Mouse (Mus musculus): ENCODE measurements at regions not wholly inside any gene's neighbourhood (a gene's known extent, or its start where the extent isn't known, plus 50 kb on each side); places are given as distances from the start of the nearest gene placed in this dataset.

GRCm38 (mm10) chr16:19891441-19891840 lies 91.4 kb downstream of the Klhl6 start:
- no peak for TF ChIP-seq CTCF (IDR thresholded peaks at IDR 0.05; ENCODE audit: extremely low read depth, insufficient read depth, insufficient read length, insufficient replicate concordance)
- no peak for TF ChIP-seq POLR2A (IDR thresholded peaks at IDR 0.05; ENCODE audit: low read depth, low read length)

All from spleen, adult 2 months (tissue).